Mouse (Mus musculus): ENCODE data around the gene Tent5c. TPM values are rescaled to one million over a fixed set of nuclear protein-coding genes. Genes with fewer than 3 reads are reported as not detected.

Gene Tent5c
- polyA plus RNA-seq, 1 experiment from 2014 or later = 12.8 TPM

- Histone ChIP-seq H3K27ac (no peak overlapping the region), H3K4me2 (no peak overlapping the region), H3K9ac (no peak overlapping the region), H3K9me3 (no peaks in the 10 kb centered on the region), H3K4me3 (no peak overlapping the region), H3K27me3 (no peaks in the 10 kb centered on the region), H3K4me1 (no peaks in the 10 kb centered on the region), H3K36me3 (no peaks in the 10 kb centered on the region)
- 68% methylated on average over 7 of the region's 7 CpGs for WGBS
- ATAC-seq (ENCODE audit: borderline replicate concordance, extremely low read depth, low FRiP score, low TSS enrichment) = no peak
Observed at GRCm38 (mm10) chr3:100411945-100412344, 77.2 kb downstream of the Tent5c start.

GRCm38 (mm10) chr3:100409280-100409679 is 79.8 kb downstream of the Tent5c start:
- Histone ChIP-seq H3K36me3 (no peaks in the 10 kb centered on the region), H3K4me2 (no peak overlapping the region), H3K4me3 (no peak overlapping the region), H3K27ac (no peak overlapping the region), H3K9me3 (no peaks in the 10 kb centered on the region), H3K9ac (no peak overlapping the region), H3K27me3 (no peaks in the 10 kb centered on the region), H3K4me1 (no peaks in the 10 kb centered on the region)
- no peak for ATAC-seq (ENCODE audit: borderline replicate concordance, extremely low read depth, low FRiP score, low TSS enrichment)
- WGBS = 87% methylated on average over 2 of the region's 2 CpGs

GRCm38 (mm10) chr3:100408351-100409043 is 80.6 kb downstream of the Tent5c start:
- Histone ChIP-seq H3K4me3 (no peak overlapping the region), H3K4me1 (no peaks in the 10 kb centered on the region), H3K27ac (no peak overlapping the region), H3K4me2 (no peak overlapping the region), H3K9ac (no peak overlapping the region), H3K36me3 (no peaks in the 10 kb centered on the region), H3K9me3 (no peaks in the 10 kb centered on the region), H3K27me3 (no peaks in the 10 kb centered on the region)
- 61% methylated on average over 2 of the region's 2 CpGs for WGBS
- peak; percentile 14; the same call in 1 of the 2 replicates for ATAC-seq (ENCODE audit: borderline replicate concordance, extremely low read depth, low FRiP score, low TSS enrichment)

GRCm38 (mm10) chr3:100402656-100403055 is 86.5 kb downstream of the Tent5c start:
- Histone ChIP-seq H3K36me3 (no peaks in the 10 kb centered on the region), H3K9ac (no peak overlapping the region), H3K9me3 (no peaks in the 10 kb centered on the region), H3K4me1 (no peaks in the 10 kb centered on the region), H3K4me2 (no peak overlapping the region), H3K4me3 (no peak overlapping the region), H3K27ac (no peak overlapping the region), H3K27me3 (no peaks in the 10 kb centered on the region)
- 82% methylated on average over 4 of the region's 4 CpGs for WGBS
- ATAC-seq (ENCODE audit: borderline replicate concordance, extremely low read depth, low FRiP score, low TSS enrichment) = no peak

Other genes with a start within 250 kb of the Tent5c start
- gene Man1a2, start 196.2 kb upstream of the Tent5c start, polyA plus RNA-seq (2015; fragmentation: Nextera tagmentation; extraction: Ambion mirVana) = 62.4 and 72.3 TPM in 2 replicates

All from lung, embryonic 15.5 days (tissue).